Mouse (Mus musculus) erythroblast, embryonic 14.5 days (primary cell): ENCODE results near the gene 4930438A08Rik.

Source experiments
- GATA1 ChIP-seq: IDR thresholded peaks from 2 replicates; pipeline ENCODE4 v1.6.1; 2012; ENCODE audit warnings: low read length, inconsistent platforms, mixed read lengths
- TAL1 ChIP-seq: IDR thresholded peaks from 3 replicates; pipeline ENCODE4 v1.6.1; 2012; ENCODE audit warnings: low read length, inconsistent platforms, mixed read lengths

- no peak for TF ChIP-seq GATA1
- TF ChIP-seq TAL1 = no peak
These were observed 52.2 kb downstream of the 4930438A08Rik start for GRCm38 (mm10) chr11:58326781-58327180.
